Mouse (Mus musculus): Measurements from ENCODE around the gene Abcb4. TPM values are rescaled to one million over a fixed set of nuclear protein-coding genes. Genes with fewer than 3 reads are reported as not detected.

Gene Abcb4
- 0.85 and 1.6 TPM in 2 replicates for polyA plus RNA-seq (2021; fragmentation: Nextera tagmentation)
- long read RNA-seq, experiment 1, partial matches to known transcripts = 3 of 6 reads
- long read RNA-seq, experiment 1, other reads (novel, unspliced or antisense) = 3 of 6 reads
- long read RNA-seq, experiment 2, partial matches to known transcripts = 0 of 1 reads
- long read RNA-seq, experiment 2, other reads (novel, unspliced or antisense) = 1 of 1 reads

GRCm38 (mm10) chr5:8893300-8894103 is at the start of gene Abcb4:
Gene Abcb4 (plus strand): TSS chr5:8893717.

GRCm38 (mm10) chr5:8996686-8997512 is 103.4 kb downstream of the Abcb4 start, which contains the start of gene Crot:
Gene Crot (minus strand): TSS chr5:8997324.

Other genes starting within 250 kb of the Abcb4 start
- 2.2 and 3.7 TPM in 2 replicates for gene Abcb1a, start 233.6 kb upstream of the Abcb4 start, polyA plus RNA-seq (2021; fragmentation: Nextera tagmentation)
- gene Abcb1b, start 95.6 kb upstream of the Abcb4 start, polyA plus RNA-seq (2021; fragmentation: Nextera tagmentation) = 3.6 and 4.9 TPM in 2 replicates
- gene Crot, start 103.6 kb downstream of the Abcb4 start, polyA plus RNA-seq (2021; fragmentation: Nextera tagmentation) = 17.3 and 20.9 TPM in 2 replicates
- 5.6 and 29.5 TPM in 2 replicates for gene Tmem243, start 207.0 kb downstream of the Abcb4 start, polyA plus RNA-seq (2021; fragmentation: Nextera tagmentation)

All from left cerebral cortex, adult 6 months (tissue).